Mouse (Mus musculus) MEL (cell line): ENCODE measurements around the gene Mmp9.

Experiments
- CTCF ChIP-seq, 3 experiments: IDR thresholded peaks in 2 of 3; conservative IDR thresholded peaks in 1 of 3; 2 replicates each; pipeline ENCODE4 v1.5.1; 2011 to 2012; ENCODE audit warnings: low read length in 3 of 3, low read depth in 2 of 3, mild to moderate bottlenecking in 2 of 3, improper control_type of control experiment in 1 of 3, inconsistent platforms in 1 of 3, mixed read lengths in 1 of 3, moderate library complexity in 1 of 3; ENCODE audit not compliant: control insufficient read depth in 1 of 3, insufficient read depth in 1 of 3, poor library complexity in 1 of 3, severe bottlenecking in 1 of 3
- EP300 ChIP-seq, 2 experiments: IDR thresholded peaks; 2 replicates each; pipeline ENCODE4 v1.6.1; 2011; ENCODE audit warnings: improper control_type of control experiment in 2 of 2, low read length in 2 of 2, low read depth in 1 of 2, mild to moderate bottlenecking in 1 of 2
- MAFK ChIP-seq: IDR thresholded peaks from 2 replicates; pipeline ENCODE4 v1.6.1; 2011; ENCODE audit warnings: low read depth, mild to moderate bottlenecking, low read length, improper control_type of control experiment, borderline replicate concordance
- POLR2A ChIP-seq, 2 experiments: IDR thresholded peaks; 2 replicates each; pipeline ENCODE4 v1.6.1; 2011 to 2012; ENCODE audit warnings: low read length in 2 of 2, mild to moderate bottlenecking in 2 of 2, control low read depth in 1 of 2, improper control_type of control experiment in 1 of 2, low read depth in 1 of 2, moderate library complexity in 1 of 2; ENCODE audit not compliant: control insufficient read depth in 1 of 2, insufficient read depth in 1 of 2, poor library complexity in 1 of 2
- POLR2AphosphoS2 ChIP-seq: IDR thresholded peaks from 2 replicates; pipeline ENCODE4 v1.6.1; 2011; ENCODE audit warnings: low read length, improper control_type of control experiment
- POLR2AphosphoS5 ChIP-seq: IDR thresholded peaks from 2 replicates; pipeline ENCODE4 v1.6.1; 2012; ENCODE audit warnings: low read depth, borderline replicate concordance, mild to moderate bottlenecking, inconsistent platforms, low read length, moderate library complexity, mixed read lengths
- TAL1 ChIP-seq: IDR thresholded peaks from 2 replicates; pipeline ENCODE4 v1.6.1; 2012; ENCODE audit warnings: mild to moderate bottlenecking, inconsistent platforms, low read length, moderate library complexity, mixed read lengths
- TBP ChIP-seq: IDR thresholded peaks from 2 replicates; pipeline ENCODE4 v1.8.0; 2011; ENCODE audit warnings: low read depth, low read length, improper control_type of control experiment
- TCF12 ChIP-seq: IDR thresholded peaks from 2 replicates; pipeline ENCODE4 v1.6.1; 2014; ENCODE audit warnings: low read depth, mild to moderate bottlenecking, inconsistent platforms, low read length, improper control_type of control experiment, moderate library complexity
- USF1 ChIP-seq: IDR thresholded peaks from 2 replicates; pipeline ENCODE4 v1.6.1; 2014; ENCODE audit warnings: low read depth, mild to moderate bottlenecking, inconsistent platforms, low read length, improper control_type of control experiment, moderate library complexity
- ZKSCAN1 ChIP-seq: IDR thresholded peaks from 2 replicates; pipeline ENCODE4 v1.6.1; 2012; ENCODE audit warnings: low read depth, mild to moderate bottlenecking, inconsistent platforms, low read length, improper control_type of control experiment, moderate library complexity

- TF ChIP-seq CTCF (IDR thresholded peaks at IDR 0.05 in 2 of 3, conservative IDR thresholded peaks at IDR 0.05 in 1 of 3; ENCODE audit: control insufficient read depth in 1 of 3, insufficient read depth in 1 of 3, low read depth in 2 of 3, low read length in 3 of 3, poor library complexity in 1 of 3, severe bottlenecking in 1 of 3), result no peak
- TF ChIP-seq POLR2A (IDR thresholded peaks at IDR 0.05; ENCODE audit: control insufficient read depth in 1 of 2, insufficient read depth in 1 of 2, low read depth in 1 of 2, low read length in 2 of 2, poor library complexity in 1 of 2), result no peak
- TF ChIP-seq TBP, result no peak
- TF ChIP-seq ZKSCAN1, result no peak
- no peak for TF ChIP-seq TCF12
- TF ChIP-seq TAL1, result no peak
- no peak for TF ChIP-seq USF1
- TF ChIP-seq EP300 (IDR thresholded peaks at IDR 0.05; ENCODE audit: low read depth in 1 of 2, low read length in 2 of 2), result no peak
- no peak for TF ChIP-seq MAFK
- TF ChIP-seq POLR2AphosphoS2, result no peak
- TF ChIP-seq POLR2AphosphoS5, result no peak
These were observed 4.6 kb upstream of the Mmp9 start for GRCm38 (mm10) chr2:164935991-164936390.
